Mouse (Mus musculus) intestine, embryonic 16.5 days (tissue): ENCODE results near the gene Gm20605. TPM values are rescaled to one million over a fixed set of nuclear protein-coding genes. Genes with fewer than 3 reads are reported as not detected.

Experiments
- ATAC-seq: fragments of 200-750 bp; cut with Nextera tagmentation; 2 replicates; pipeline ENCODE4 v1.8.0; 2017; ENCODE audit warnings: moderate TSS enrichment, moderate library complexity
- H3K27ac ChIP-seq: fragments of 300-500 bp; sonication (generic); 2 replicates; pipeline ENCODE4 v1.5.1; 2014; ENCODE audit warnings: mild to moderate bottlenecking, low read length
- H3K27me3 ChIP-seq: fragments of 300-500 bp; sonication (generic); replicated peaks from 2 replicates; pipeline ENCODE4 v1.6.1; 2014; ENCODE audit warnings: low read length, control low read depth, mixed read lengths; ENCODE audit not compliant: control insufficient read depth, insufficient read depth
- H3K36me3 ChIP-seq: fragments of 300-500 bp; sonication (generic); 2 replicates; pipeline ENCODE4 v1.6.1; 2014; ENCODE audit warnings: low read length, control low read depth; ENCODE audit not compliant: control insufficient read depth, insufficient read depth
- H3K4me1 ChIP-seq: fragments of 300-500 bp; sonication (generic); 2 replicates; pipeline ENCODE4 v1.6.1; 2014; ENCODE audit warnings: low read length, control low read depth, mixed read lengths; ENCODE audit not compliant: control insufficient read depth, insufficient read depth
- H3K4me2 ChIP-seq: fragments of 300-500 bp; sonication (generic); 2 replicates; pipeline ENCODE4 v1.6.1; 2014; ENCODE audit warnings: low read depth, low read length, control low read depth
- H3K4me3 ChIP-seq: fragments of 300-500 bp; sonication (generic); 2 replicates; pipeline ENCODE4 v1.5.1; 2014; ENCODE audit warnings: mild to moderate bottlenecking, low read length
- H3K9ac ChIP-seq: fragments of 300-500 bp; sonication (generic); 2 replicates; pipeline ENCODE4 v1.6.1; 2014; ENCODE audit warnings: low read depth, low read length
- H3K9me3 ChIP-seq: fragments of 300-500 bp; sonication (generic); 2 replicates; pipeline ENCODE4 v1.6.1; 2016; ENCODE audit warnings: low read length, control low read depth; ENCODE audit not compliant: control insufficient read depth
- WGBS: fragments of 180-500 bp; shearing (Covaris S2); extraction: QIAGEN DNeasy Blood & Tissue Kit; methylation state at CpG from one replicate; pipeline ENCODE4 v1.1.7; 2014; 5-methylcytosine and 5-hydroxymethylcytosine counted together
- polyA plus RNA-seq: library from polyadenylated mRNA; unstranded; fragments of >200 nt; fragmentation: Nextera tagmentation; extraction: Ambion mirVana; gene quantifications from 2 replicates; pipeline ENCODE4 v1.2.1, GENCODE M21; 2015

The Gm20605 gene
- polyA plus RNA-seq, 1 experiment from 2014 or later = 10.8 TPM

GRCm38 (mm10) chr5:137660064-137660688 lies 31.2 kb downstream of the Gm20605 start:
- no peak overlapping the region for H3K9ac ChIP-seq
- peaks cover 9% of the 10 kb centered on the region; the same call in 1 of the 2 replicates for H3K4me1 ChIP-seq
- no peak overlapping the region for H3K4me3 ChIP-seq
- H3K27me3 ChIP-seq = no peaks in the 10 kb centered on the region
- no peak overlapping the region for H3K4me2 ChIP-seq
- H3K27ac ChIP-seq = no peak overlapping the region
- no peak for ATAC-seq
- peaks cover 14% of the 10 kb centered on the region for H3K36me3 ChIP-seq
- no peaks in the 10 kb centered on the region for H3K9me3 ChIP-seq
- 89% methylated on average over 6 of the region's 6 CpGs for WGBS

DNA sequence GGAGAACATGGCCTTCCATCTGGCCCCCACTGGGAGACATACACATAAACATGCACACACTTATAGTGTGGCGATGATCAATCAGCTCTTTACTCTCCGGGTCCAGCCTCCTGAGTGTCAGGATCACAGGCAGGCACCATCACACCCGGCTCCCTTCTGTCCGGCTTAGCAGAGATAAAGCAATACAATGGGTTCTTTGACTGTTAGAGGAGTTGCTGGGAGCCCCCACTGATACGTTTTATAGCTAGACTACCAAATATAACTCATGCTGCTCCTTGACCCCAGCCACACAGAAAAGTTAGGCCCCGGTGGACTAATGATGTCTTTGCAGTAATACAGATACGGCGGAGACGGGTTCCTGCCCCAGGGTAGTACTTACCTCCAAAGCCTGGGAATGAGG lies 34.1 kb downstream of the Gm20605 start:
- H3K4me3 ChIP-seq = no peak overlapping the region
- H3K27ac ChIP-seq = peak overlapping the region; percentile 40; the same call in 1 of the 2 replicates
- no peak overlapping the region for H3K4me2 ChIP-seq
- peaks cover 9% of the 10 kb centered on the region; the same call in 1 of the 2 replicates for H3K4me1 ChIP-seq
- no peak overlapping the region for H3K9ac ChIP-seq
- peaks cover 14% of the 10 kb centered on the region for H3K36me3 ChIP-seq
- ATAC-seq = peak; percentile 52
- H3K9me3 ChIP-seq = no peaks in the 10 kb centered on the region
- 53% methylated on average over 9 of the region's 9 CpGs for WGBS
- H3K27me3 ChIP-seq = no peaks in the 10 kb centered on the region

DNA sequence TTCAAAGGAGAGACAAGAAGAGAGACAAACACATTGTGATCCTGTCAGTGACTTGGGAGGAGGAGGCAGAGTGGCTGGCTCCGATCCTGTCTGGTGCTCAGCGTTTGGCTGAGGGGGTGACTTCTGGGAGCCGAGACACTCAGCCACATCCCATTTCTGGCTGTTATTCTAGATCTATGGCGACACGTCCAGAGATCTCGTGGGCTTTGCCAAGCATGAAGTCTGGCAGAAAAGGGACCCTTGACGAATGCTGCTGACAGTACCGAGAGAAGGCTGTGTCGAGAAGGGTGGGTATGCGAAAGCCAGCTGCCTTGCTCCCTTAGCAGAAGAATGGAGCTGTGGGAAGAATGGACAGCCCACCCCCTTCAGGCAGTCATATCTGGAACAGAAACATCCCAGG lies 40.0 kb downstream of the Gm20605 start:
- no peak overlapping the region for H3K4me3 ChIP-seq
- H3K4me2 ChIP-seq = no peak overlapping the region
- 53% methylated on average over 10 of the region's 10 CpGs for WGBS

GRCm38 (mm10) chr5:137670240-137670639 lies 41.3 kb downstream of the Gm20605 start:
- Histone ChIP-seq H3K27me3 (no peaks in the 10 kb centered on the region), H3K4me2 (no peak overlapping the region), H3K9me3 (no peaks in the 10 kb centered on the region), H3K36me3 (no peaks in the 10 kb centered on the region), H3K4me1 (peaks cover 40% of the 10 kb centered on the region), H3K4me3 (no peak overlapping the region), H3K9ac (no peak overlapping the region), H3K27ac (peak overlapping the region; percentile 63; the same call in 1 of the 2 replicates)
- no peak for ATAC-seq
- 96% methylated on average over 1 of the region's 1 CpGs for WGBS

More for the DNA sequence above, 40.0 kb downstream of the Gm20605 start:
- no peak for ATAC-seq
- Histone ChIP-seq H3K4me1 (peaks cover 40% of the 10 kb centered on the region), H3K27ac (peak overlapping the region; percentile 73), H3K9me3 (no peaks in the 10 kb centered on the region), H3K9ac (no peak overlapping the region), H3K27me3 (no peaks in the 10 kb centered on the region), H3K36me3 (0 out of 2 replicates have a peak, but pooled peaks cover 1% of the 10 kb centered on the region)

GRCm38 (mm10) chr5:137671443-137672240 lies 42.7 kb downstream of the Gm20605 start:
- Histone ChIP-seq H3K9ac (peak overlapping the region; percentile 23), H3K27ac (peak overlapping the region; percentile 97), H3K4me1 (peaks cover 40% of the 10 kb centered on the region), H3K4me3 (0 out of 2 replicates have a peak overlapping the region, but pooled peaks have one; percentile 7), H3K27me3 (no peaks in the 10 kb centered on the region), H3K36me3 (no peaks in the 10 kb centered on the region), H3K4me2 (peak overlapping the region; percentile 0; the same call in 1 of the 2 replicates), H3K9me3 (no peaks in the 10 kb centered on the region)
- 5% methylated on average over 9 of the region's 9 CpGs for WGBS
- peak; percentile 82 for ATAC-seq

GRCm38 (mm10) chr5:137672361-137672760 lies 43.4 kb downstream of the Gm20605 start:
- H3K36me3 ChIP-seq = no peaks in the 10 kb centered on the region
- peaks cover 40% of the 10 kb centered on the region for H3K4me1 ChIP-seq
- no peaks in the 10 kb centered on the region for H3K27me3 ChIP-seq
- WGBS = 71% methylated on average over 5 of the region's 5 CpGs
- peak overlapping the region; percentile 0 for H3K4me2 ChIP-seq
- no peaks in the 10 kb centered on the region for H3K9me3 ChIP-seq
- no peak for ATAC-seq
- H3K27ac ChIP-seq = peak overlapping the region; percentile 97
- H3K9ac ChIP-seq = peak overlapping the region; percentile 23; the same call in 1 of the 2 replicates
- no peak overlapping the region for H3K4me3 ChIP-seq

- no peaks in the 10 kb centered on the region for H3K9me3 ChIP-seq
- H3K27ac ChIP-seq = peak overlapping the region; percentile 97
- no peak for ATAC-seq
- H3K36me3 ChIP-seq = no peaks in the 10 kb centered on the region
- no peak overlapping the region for H3K9ac ChIP-seq
- no peak overlapping the region for H3K4me2 ChIP-seq
- no peaks in the 10 kb centered on the region for H3K27me3 ChIP-seq
- 69% methylated on average over 6 of the region's 6 CpGs for WGBS
- no peak overlapping the region for H3K4me3 ChIP-seq
- peaks cover 40% of the 10 kb centered on the region for H3K4me1 ChIP-seq
These were observed 44.0 kb downstream of the Gm20605 start for GRCm38 (mm10) chr5:137673015-137673414.

GRCm38 (mm10) chr5:137674786-137675185 lies 45.8 kb downstream of the Gm20605 start:
- Histone ChIP-seq H3K36me3 (no peaks in the 10 kb centered on the region), H3K27ac (no peak overlapping the region), H3K4me1 (peaks cover 34% of the 10 kb centered on the region), H3K4me2 (no peak overlapping the region), H3K9ac (no peak overlapping the region), H3K4me3 (no peak overlapping the region), H3K27me3 (no peaks in the 10 kb centered on the region), H3K9me3 (no peaks in the 10 kb centered on the region)
- no peak for ATAC-seq
- 86% methylated on average over 8 of the region's 8 CpGs for WGBS

GRCm38 (mm10) chr5:137677859-137678258 lies 48.9 kb downstream of the Gm20605 start:
- ATAC-seq = no peak
- Histone ChIP-seq H3K9me3 (no peaks in the 10 kb centered on the region), H3K9ac (no peak overlapping the region), H3K27ac (no peak overlapping the region), H3K4me1 (peaks cover 10% of the 10 kb centered on the region), H3K4me2 (no peak overlapping the region), H3K27me3 (no peaks in the 10 kb centered on the region), H3K4me3 (no peak overlapping the region), H3K36me3 (no peaks in the 10 kb centered on the region)
- WGBS = 89% methylated on average over 8 of the region's 8 CpGs
